Mouse (Mus musculus): ENCODE results near the gene Gm20696. TPM values are rescaled to one million over a fixed set of nuclear protein-coding genes. Genes with fewer than 3 reads are reported as not detected.

Gm20696 gene
- polyA plus RNA-seq, 1 experiment from 2014 or later = 3.6 TPM

- H3K27ac ChIP-seq = no peak overlapping the region
- H3K4me1 ChIP-seq (replicated peaks) = peaks cover 16% of the 10 kb centered on the region; the same call in 1 of the 2 replicates
These were observed 281.5 kb downstream of the Gm20696 start for GRCm38 (mm10) chr6:99385059-99385604.

GRCm38 (mm10) chr6:99383846-99384472 is 282.6 kb downstream of the Gm20696 start:
- H3K4me2 ChIP-seq (replicated peaks) = no peak overlapping the region
- no peak overlapping the region for H3K27ac ChIP-seq
- H3K36me3 ChIP-seq = no peaks in the 10 kb centered on the region
- no peaks in the 10 kb centered on the region for H3K27me3 ChIP-seq
- H3K4me1 ChIP-seq (replicated peaks) = 0 out of 2 replicates have a peak, but pooled peaks cover 11% of the 10 kb centered on the region
- no peak overlapping the region for H3K9ac ChIP-seq (replicated peaks)
- no peak overlapping the region for H3K4me3 ChIP-seq (replicated peaks)
- ATAC-seq = no peak
- WGBS = 87% methylated on average over 4 of the region's 4 CpGs
- no peaks in the 10 kb centered on the region; the same call in 1 of the 2 replicates for H3K9me3 ChIP-seq

More at GRCm38 (mm10) chr6:99385059-99385604, 281.5 kb downstream of the Gm20696 start:
- no peaks in the 10 kb centered on the region for H3K27me3 ChIP-seq
- H3K36me3 ChIP-seq = no peaks in the 10 kb centered on the region
- 79% methylated on average over 2 of the region's 2 CpGs for whole genome bisulfite sequencing
- H3K4me2 ChIP-seq (replicated peaks) = no peak overlapping the region
- no peak overlapping the region for H3K4me3 ChIP-seq (replicated peaks)
- no peak for ATAC-seq
- H3K9ac ChIP-seq (replicated peaks) = no peak overlapping the region
- no peaks in the 10 kb centered on the region; the same call in 1 of the 2 replicates for H3K9me3 ChIP-seq

DNA sequence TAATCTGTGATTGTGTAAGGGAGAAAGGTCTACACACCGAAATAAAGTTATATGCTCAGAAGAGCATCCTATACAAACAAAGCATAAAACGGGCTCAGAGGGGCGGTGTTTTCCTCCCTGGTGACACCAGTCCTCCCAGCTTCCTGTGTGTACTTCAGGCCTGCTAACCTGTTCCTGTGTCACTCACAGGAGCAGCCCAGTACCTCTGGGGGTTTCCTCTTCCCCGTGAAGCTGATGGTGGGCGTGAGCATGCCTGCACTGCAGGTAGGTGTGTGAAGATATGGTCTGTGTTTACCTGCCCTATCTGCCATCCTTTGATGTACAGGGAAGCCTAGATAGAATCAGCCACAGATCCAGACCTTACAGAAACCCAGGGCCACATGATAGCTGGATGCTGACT is 286.5 kb downstream of the Gm20696 start:
- Histone ChIP-seq H3K27me3 (no peaks in the 10 kb centered on the region), H3K9me3 (no peaks in the 10 kb centered on the region), H3K4me1 (replicated peaks) (peaks cover 39% of the 10 kb centered on the region), H3K4me3 (replicated peaks) (no peak overlapping the region), H3K4me2 (replicated peaks) (no peak overlapping the region), H3K9ac (replicated peaks) (no peak overlapping the region), H3K27ac (no peak overlapping the region), H3K36me3 (no peaks in the 10 kb centered on the region)
- 93% methylated on average over 5 of the region's 5 CpGs for WGBS
- no peak for ATAC-seq

DNA sequence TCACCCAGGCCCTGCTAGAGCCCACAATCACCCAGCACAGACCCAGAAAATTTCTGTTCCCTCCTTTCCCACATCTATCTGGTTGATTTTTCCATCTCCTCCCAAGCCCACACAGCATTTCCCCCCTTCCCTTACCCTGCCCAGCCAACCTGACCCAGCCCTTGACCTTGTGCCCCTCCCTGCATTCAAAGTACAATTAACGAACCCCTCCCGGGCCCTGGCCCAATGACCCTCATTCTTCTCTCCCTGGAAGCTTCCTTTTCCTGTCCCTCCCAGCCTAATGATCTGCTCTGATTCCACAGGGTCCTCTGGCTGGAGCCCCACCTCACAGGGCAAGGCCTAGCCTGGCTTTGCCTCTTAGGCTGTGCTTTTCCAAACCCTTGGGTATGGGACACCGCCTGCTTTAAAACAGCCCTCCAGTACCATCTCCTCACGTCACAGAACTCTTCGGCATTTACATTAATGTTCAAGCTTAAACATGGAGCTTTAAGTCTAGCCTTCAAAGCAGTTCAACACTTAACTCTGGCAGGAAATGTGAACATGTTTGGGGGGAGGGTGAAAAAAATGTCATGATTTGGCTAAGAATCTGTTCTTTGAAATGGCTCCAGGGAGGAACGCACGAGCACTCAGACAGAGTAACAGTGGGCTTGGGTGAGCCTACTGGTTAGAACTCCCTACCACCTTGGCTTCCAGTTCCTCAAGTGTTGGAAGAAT is 287.4 kb downstream of the Gm20696 start:
- H3K4me3 ChIP-seq (replicated peaks) = no peak overlapping the region
- H3K4me1 ChIP-seq (replicated peaks) = peaks cover 44% of the 10 kb centered on the region
- no peak for ATAC-seq
- no peak overlapping the region for H3K9ac ChIP-seq (replicated peaks)
- no peaks in the 10 kb centered on the region for H3K9me3 ChIP-seq
- no peaks in the 10 kb centered on the region for H3K27me3 ChIP-seq
- no peak overlapping the region for H3K4me2 ChIP-seq (replicated peaks)
- no peak overlapping the region for H3K27ac ChIP-seq
- H3K36me3 ChIP-seq = no peaks in the 10 kb centered on the region
- 78% methylated on average over 7 of the region's 7 CpGs for WGBS

DNA sequence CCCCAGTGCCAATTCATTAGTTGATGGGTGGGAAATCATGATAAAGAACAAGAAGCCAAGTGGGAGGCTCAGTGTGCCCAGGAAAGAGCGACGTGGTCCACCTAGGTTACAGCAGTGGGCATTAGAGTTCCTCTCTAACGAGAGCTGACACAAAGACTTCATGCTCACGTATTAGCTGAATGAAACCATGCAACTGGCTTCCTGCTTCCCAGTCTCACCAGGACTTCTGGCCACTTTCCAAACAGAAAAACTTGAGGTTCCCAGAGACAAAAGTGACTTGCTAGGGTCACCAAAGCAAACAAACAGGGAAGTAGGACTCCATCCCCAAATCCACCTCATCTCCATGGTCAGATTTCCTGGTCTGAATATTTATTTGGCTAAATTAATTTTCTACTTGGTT is 288.9 kb downstream of the Gm20696 start:
- H3K4me1 ChIP-seq (replicated peaks) = peaks cover 33% of the 10 kb centered on the region
- H3K4me2 ChIP-seq (replicated peaks) = no peak overlapping the region
- H3K9me3 ChIP-seq = no peaks in the 10 kb centered on the region
- H3K27me3 ChIP-seq = no peaks in the 10 kb centered on the region
- H3K27ac ChIP-seq = no peak overlapping the region
- WGBS = 62% methylated on average over 4 of the region's 4 CpGs
- H3K4me3 ChIP-seq (replicated peaks) = no peak overlapping the region
- H3K36me3 ChIP-seq = no peaks in the 10 kb centered on the region
- no peak overlapping the region for H3K9ac ChIP-seq (replicated peaks)
- ATAC-seq = no peak

DNA sequence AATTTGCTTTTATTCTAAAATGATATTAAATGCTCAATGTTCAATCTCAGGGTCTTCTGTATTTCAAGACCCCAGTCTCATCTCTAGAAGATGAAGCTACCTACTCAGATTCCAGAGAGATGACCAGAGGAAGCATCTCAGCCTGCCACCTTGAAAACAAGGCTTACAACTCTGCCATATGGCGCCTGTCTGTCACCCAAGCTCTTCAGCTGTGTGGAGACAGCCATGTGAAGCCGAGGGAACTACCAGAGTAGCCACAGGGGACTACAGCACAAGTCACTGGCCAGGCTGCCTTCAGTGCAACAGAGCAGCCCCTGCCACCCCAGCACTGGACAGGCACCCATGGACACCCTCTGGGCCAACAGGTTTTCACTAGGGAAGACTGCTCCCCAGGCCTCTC is 289.5 kb downstream of the Gm20696 start:
- no peak overlapping the region for H3K4me2 ChIP-seq (replicated peaks)
- no peaks in the 10 kb centered on the region for H3K9me3 ChIP-seq
- ATAC-seq = no peak
- no peaks in the 10 kb centered on the region for H3K36me3 ChIP-seq
- H3K9ac ChIP-seq (replicated peaks) = no peak overlapping the region
- no peak overlapping the region for H3K27ac ChIP-seq
- WGBS = 61% methylated on average over 2 of the region's 2 CpGs
- no peak overlapping the region for H3K4me3 ChIP-seq (replicated peaks)
- no peaks in the 10 kb centered on the region for H3K27me3 ChIP-seq
- peaks cover 33% of the 10 kb centered on the region for H3K4me1 ChIP-seq (replicated peaks)

DNA sequence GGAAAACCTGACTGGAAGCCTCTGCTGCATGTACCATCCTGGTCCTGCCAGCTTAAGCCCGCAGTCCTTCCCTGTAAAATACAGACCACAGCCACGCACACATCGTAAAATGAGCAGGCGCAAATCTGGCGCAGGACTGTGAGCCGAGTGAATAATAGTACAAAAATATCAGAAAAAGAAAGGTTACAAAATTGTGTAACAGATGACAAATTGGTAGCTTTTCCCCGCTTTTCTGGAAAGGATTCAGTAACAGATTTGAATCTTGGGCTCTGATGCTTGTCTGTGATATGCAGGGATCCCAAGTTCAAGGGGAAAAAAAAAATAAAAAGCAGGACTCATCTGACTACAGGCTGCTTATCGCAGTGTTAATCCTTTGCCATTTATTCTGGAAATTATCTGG is 289.9 kb downstream of the Gm20696 start:
- Histone ChIP-seq H3K9me3 (no peaks in the 10 kb centered on the region), H3K27me3 (no peaks in the 10 kb centered on the region), H3K4me2 (replicated peaks) (no peak overlapping the region), H3K27ac (no peak overlapping the region; the same call in 1 of the 2 replicates), H3K36me3 (no peaks in the 10 kb centered on the region), H3K9ac (replicated peaks) (no peak overlapping the region), H3K4me1 (replicated peaks) (peaks cover 33% of the 10 kb centered on the region), H3K4me3 (replicated peaks) (no peak overlapping the region)
- WGBS = 82% methylated on average over 8 of the region's 8 CpGs
- ATAC-seq = no peak

- no peak for ATAC-seq
These were observed 290.7 kb downstream of the Gm20696 start for GRCm38 (mm10) chr6:99375865-99376264.

GRCm38 (mm10) chr6:99375376-99375775 is 291.2 kb downstream of the Gm20696 start:
- no peak for ATAC-seq
- 89% methylated on average over 4 of the region's 4 CpGs for WGBS
- H3K9me3 ChIP-seq = no peaks in the 10 kb centered on the region

More at GRCm38 (mm10) chr6:99375865-99376264, 290.7 kb downstream of the Gm20696 start:
- H3K4me2 ChIP-seq (replicated peaks) = no peak overlapping the region
- no peak overlapping the region for H3K4me3 ChIP-seq (replicated peaks)
- no peaks in the 10 kb centered on the region for H3K27me3 ChIP-seq
- no peaks in the 10 kb centered on the region for H3K9me3 ChIP-seq
- H3K9ac ChIP-seq (replicated peaks) = no peak overlapping the region
- no peak overlapping the region for H3K27ac ChIP-seq
- no peaks in the 10 kb centered on the region for H3K36me3 ChIP-seq
- 53% methylated on average over 6 of the region's 6 CpGs for WGBS
- H3K4me1 ChIP-seq (replicated peaks) = peaks cover 33% of the 10 kb centered on the region

DNA sequence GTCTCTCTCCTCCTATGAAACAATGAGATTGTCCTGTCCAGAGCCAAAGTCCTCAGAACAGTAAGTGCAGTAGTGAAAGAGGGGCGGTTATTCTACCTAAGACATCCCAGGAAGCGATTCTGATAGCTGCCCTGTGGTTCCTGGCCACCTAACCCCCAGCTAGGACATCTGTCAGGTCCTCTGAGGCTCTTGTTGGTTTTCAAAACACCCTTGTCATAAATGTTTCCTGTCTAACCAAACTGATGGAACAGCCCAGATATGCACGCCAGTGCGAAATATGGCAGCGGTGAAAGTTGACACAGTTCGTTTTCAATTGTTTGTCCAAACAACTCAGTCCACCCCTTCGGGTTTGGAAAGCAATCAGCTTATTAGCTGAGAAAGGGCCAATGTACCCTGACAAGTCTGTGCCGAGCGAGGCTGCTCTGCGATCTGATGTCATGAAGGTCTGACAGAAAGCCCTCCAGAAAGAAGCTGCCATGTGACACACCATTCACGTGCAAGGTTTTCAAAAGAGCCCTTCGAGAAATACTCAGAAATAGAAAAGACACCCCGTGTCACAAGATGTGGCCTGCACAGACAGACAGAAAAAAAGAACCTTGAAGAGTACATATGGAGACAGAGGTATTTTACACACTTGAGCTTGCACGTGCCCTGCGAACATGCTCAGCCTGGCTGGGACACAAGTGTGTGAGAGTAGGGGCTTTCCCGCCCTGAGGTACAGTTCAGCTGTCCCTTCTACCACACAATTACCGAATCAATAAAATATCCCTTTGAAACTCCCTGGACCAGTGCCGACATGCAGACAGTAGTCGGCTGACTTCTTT is 291.9 kb downstream of the Gm20696 start:
- Histone ChIP-seq H3K9ac (replicated peaks) (no peak overlapping the region), H3K4me2 (replicated peaks) (no peak overlapping the region), H3K9me3 (no peaks in the 10 kb centered on the region), H3K4me3 (replicated peaks) (no peak overlapping the region), H3K36me3 (no peaks in the 10 kb centered on the region), H3K27ac (no peak overlapping the region), H3K4me1 (replicated peaks) (peaks cover 33% of the 10 kb centered on the region), H3K27me3 (no peaks in the 10 kb centered on the region)
- WGBS = 80% methylated on average over 19 of the region's 19 CpGs
- ATAC-seq = peak; percentile 50; the same call in 1 of the 2 replicates

More at GRCm38 (mm10) chr6:99375376-99375775, 291.2 kb downstream of the Gm20696 start:
- H3K4me1 ChIP-seq (replicated peaks) = peaks cover 33% of the 10 kb centered on the region
- H3K27me3 ChIP-seq = no peaks in the 10 kb centered on the region
- H3K4me2 ChIP-seq (replicated peaks) = no peak overlapping the region
- H3K36me3 ChIP-seq = no peaks in the 10 kb centered on the region
- no peak overlapping the region for H3K27ac ChIP-seq
- H3K9ac ChIP-seq (replicated peaks) = no peak overlapping the region
- H3K4me3 ChIP-seq (replicated peaks) = no peak overlapping the region

DNA sequence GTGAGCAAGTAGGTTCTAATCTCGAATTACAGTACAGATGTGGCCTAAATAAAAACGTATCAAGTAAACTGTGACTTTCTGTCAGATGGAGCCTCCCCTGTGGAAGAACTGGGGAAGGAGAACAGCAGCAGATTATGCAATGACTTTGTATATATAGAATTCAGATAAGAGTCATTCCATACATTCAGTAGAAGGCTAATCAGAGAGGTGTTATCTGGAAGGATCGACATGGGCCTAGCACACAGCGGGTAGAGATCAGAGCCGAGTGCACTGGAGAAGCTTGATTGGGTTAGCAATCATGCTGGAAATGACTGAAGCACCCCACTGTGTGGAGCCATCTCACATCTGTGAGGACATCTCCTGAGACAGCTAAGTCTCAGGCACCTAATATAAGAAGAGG is 294.2 kb downstream of the Gm20696 start:
- no peak overlapping the region for H3K4me2 ChIP-seq (replicated peaks)
- H3K4me3 ChIP-seq (replicated peaks) = no peak overlapping the region
- no peaks in the 10 kb centered on the region for H3K36me3 ChIP-seq
- H3K9ac ChIP-seq (replicated peaks) = no peak overlapping the region
- H3K4me1 ChIP-seq (replicated peaks) = peaks cover 28% of the 10 kb centered on the region
- no peak for ATAC-seq
- H3K27me3 ChIP-seq = no peaks in the 10 kb centered on the region
- no peak overlapping the region for H3K27ac ChIP-seq
- no peaks in the 10 kb centered on the region for H3K9me3 ChIP-seq
- WGBS = 90% methylated on average over 5 of the region's 5 CpGs

- Histone ChIP-seq H3K9ac (replicated peaks) (no peak overlapping the region), H3K4me2 (replicated peaks) (no peak overlapping the region), H3K4me3 (replicated peaks) (no peak overlapping the region), H3K4me1 (replicated peaks) (peaks cover 24% of the 10 kb centered on the region), H3K27ac (no peak overlapping the region), H3K9me3 (no peaks in the 10 kb centered on the region), H3K36me3 (no peaks in the 10 kb centered on the region), H3K27me3 (no peaks in the 10 kb centered on the region)
- WGBS = 91% methylated on average over 6 of the region's 6 CpGs
- ATAC-seq = no peak
These were observed 294.6 kb downstream of the Gm20696 start for GRCm38 (mm10) chr6:99372016-99372415.
